Mouse (Mus musculus) layer of hippocampus, postnatal 10 days (tissue): ENCODE results near the gene Ttc9. TPM values are rescaled to one million over a fixed set of nuclear protein-coding genes. Genes with fewer than 3 reads are reported as not detected.

Source experiments
- total RNA-seq, 2 experiments: library from RNA; stranded (reverse); gene quantifications; 2 replicates each; pipeline ENCODE4 v1.2.3; 2021

Ttc9 gene
- total RNA-seq, 2 experiments from 2014 or later = 65.3 to 65.5 TPM

Other genes starting within 250 kb of the Ttc9 start
- 1 to 10 TPM; 1.9 to 3.2 TPM for gene Adam4, start 209.3 kb upstream of the Ttc9 start, total RNA-seq
- 10 to 100 TPM; 35.9 to 49.9 TPM for gene Cox16, start 146.1 kb upstream of the Ttc9 start, total RNA-seq
- 10 to 100 TPM; 42.1 to 42.7 TPM for gene Gm20498, start 98.3 kb upstream of the Ttc9 start, total RNA-seq
- gene Synj2bp, start 98.3 kb upstream of the Ttc9 start, total RNA-seq = 10 to 100 TPM; 19.8 to 21.6 TPM
- gene Adam21, start 62.8 kb upstream of the Ttc9 start, total RNA-seq = under 1 TPM; 0.23 to 0.29 TPM
- 10 to 100 TPM; 25.1 to 26.2 TPM for gene Med6, start 36.2 kb upstream of the Ttc9 start, total RNA-seq
- gene Map3k9, start 149.9 kb downstream of the Ttc9 start, total RNA-seq = 10 to 100 TPM; 47.4 to 55.0 TPM
- 100 to 1,000 TPM; 108 to 132 TPM for gene Pcnx, start 228.8 kb downstream of the Ttc9 start, total RNA-seq